Mouse (Mus musculus) small intestine, adult 2 months (tissue): ENCODE measurements around the gene Selenoh. TPM values are rescaled to one million over a fixed set of nuclear protein-coding genes. Genes with fewer than 3 reads are reported as not detected.

Experiments used
- H3K27ac ChIP-seq: fragments of 200-500 bp; 2 replicates; pipeline ENCODE4 v1.5.1; 2012; ENCODE audit warnings: low read depth, low read length, control low read depth, inconsistent platforms; ENCODE audit not compliant: insufficient read depth
- H3K27me3 ChIP-seq: fragments of 200-500 bp; 2 replicates; pipeline ENCODE4 v1.6.1; 2012; ENCODE audit warnings: mild to moderate bottlenecking, moderate library complexity, low read length, inconsistent platforms; ENCODE audit not compliant: control insufficient read depth, insufficient read depth
- H3K36me3 ChIP-seq: fragments of 200-500 bp; 2 replicates; pipeline ENCODE4 v1.6.1; 2012; ENCODE audit warnings: mild to moderate bottlenecking, low read length, control low read depth, inconsistent platforms; ENCODE audit not compliant: control insufficient read depth, insufficient read depth
- H3K4me1 ChIP-seq: fragments of 200-500 bp; 2 replicates; pipeline ENCODE4 v1.6.1; 2012; ENCODE audit warnings: low read length, inconsistent platforms, mixed read lengths; ENCODE audit not compliant: control insufficient read depth, insufficient read depth, insufficient read length
- H3K4me3 ChIP-seq: fragments of 200-500 bp; 2 replicates; pipeline ENCODE4 v1.5.1; 2012; ENCODE audit warnings: low read depth, mild to moderate bottlenecking, control low read depth, inconsistent platforms, low read length, moderate library complexity
- CTCF ChIP-seq: fragments of 200-500 bp; IDR thresholded peaks from 2 replicates; pipeline ENCODE4 v1.5.1; 2012; ENCODE audit warnings: low read depth, mild to moderate bottlenecking, control low read depth, inconsistent platforms, low read length, moderate library complexity, mixed read lengths; ENCODE audit not compliant: insufficient replicate concordance, insufficient read length; ENCODE audit errors: extremely low read depth
- POLR2A ChIP-seq: fragments of 200-500 bp; IDR thresholded peaks from 2 replicates; pipeline ENCODE4 v1.6.1; 2012; ENCODE audit warnings: low read depth, mild to moderate bottlenecking, control low read depth, inconsistent platforms, low read length, moderate library complexity
- WGBS: fragments of 180-500 bp; shearing (Covaris S2); methylation state at CpG from one replicate; pipeline ENCODE4 v1.1.7; 2018; 5-methylcytosine and 5-hydroxymethylcytosine counted together
- polyA plus RNA-seq: library from polyadenylated mRNA; depleted of rRNA; stranded (reverse); fragments of >200 nt; gene quantifications from 2 replicates; pipeline ENCODE4 v1.2.3, GENCODE M21; 2012

The Selenoh gene
- polyA plus RNA-seq, 1 experiment = 47.3 TPM

GRCm38 (mm10) chr2:84669828-84670568 lies 572 bp downstream of the Selenoh start:
- Histone ChIP-seq H3K4me3 (peak overlapping the region; percentile 98), H3K4me1 (peaks cover 3% of the 10 kb centered on the region), H3K27me3 (no peaks in the 10 kb centered on the region), H3K36me3 (peaks cover 17% of the 10 kb centered on the region), H3K27ac (peak overlapping the region; percentile 33; the same call in 1 of the 2 replicates)
- no peak for TF ChIP-seq CTCF
- TF ChIP-seq POLR2A = no peak
- WGBS = 3% methylated on average over 39 of the region's 39 CpGs

GRCm38 (mm10) chr2:84666081-84666480 lies 4.5 kb downstream of the Selenoh start:
- H3K4me1 ChIP-seq = peaks cover 3% of the 10 kb centered on the region
- no peak overlapping the region for H3K4me3 ChIP-seq
- WGBS = 76% methylated on average over 12 of the region's 12 CpGs
- no peak for TF ChIP-seq CTCF
- TF ChIP-seq POLR2A = no peak
- no peaks in the 10 kb centered on the region for H3K27me3 ChIP-seq
- H3K36me3 ChIP-seq = no peaks in the 10 kb centered on the region
- no peak overlapping the region for H3K27ac ChIP-seq

GRCm38 (mm10) chr2:84662866-84663265 lies 7.7 kb downstream of the Selenoh start:
- Histone ChIP-seq H3K27ac (no peak overlapping the region), H3K27me3 (no peaks in the 10 kb centered on the region), H3K4me3 (no peak overlapping the region), H3K4me1 (0 out of 2 replicates have a peak, but pooled peaks cover under 1% of the 10 kb centered on the region), H3K36me3 (no peaks in the 10 kb centered on the region)
- 45% methylated on average over 2 of the region's 2 CpGs for WGBS
- peak; percentile 35; the same call in 1 of the 2 replicates for TF ChIP-seq CTCF
- no peak for TF ChIP-seq POLR2A

- H3K27ac ChIP-seq = no peak overlapping the region
- H3K27me3 ChIP-seq = no peaks in the 10 kb centered on the region
- 40% methylated on average over 3 of the region's 3 CpGs for WGBS
- H3K4me3 ChIP-seq = no peak overlapping the region
- H3K36me3 ChIP-seq = no peaks in the 10 kb centered on the region
- no peak for TF ChIP-seq POLR2A
- TF ChIP-seq CTCF = peak; percentile 22; the same call in 1 of the 2 replicates
- 0 out of 2 replicates have a peak, but pooled peaks cover 1% of the 10 kb centered on the region for H3K4me1 ChIP-seq
Observed at GRCm38 (mm10) chr2:84660253-84660652, 10.3 kb downstream of the Selenoh start.

GRCm38 (mm10) chr2:84658806-84659205 lies 11.8 kb downstream of the Selenoh start, which contains the start of gene Btbd18:
Btbd18 (plus strand) TSS chr2:84659079.
- Histone ChIP-seq H3K36me3 (no peaks in the 10 kb centered on the region), H3K27me3 (no peaks in the 10 kb centered on the region), H3K4me1 (0 out of 2 replicates have a peak, but pooled peaks cover 1% of the 10 kb centered on the region), H3K4me3 (no peak within 1 kb of the TSS), H3K27ac (no peak within 1 kb of the TSS)
- 96% methylated on average over 32 of the region's 32 CpGs for WGBS
- TF ChIP-seq CTCF (no peak), POLR2A (no peak)

GRCm38 (mm10) chr2:84655864-84656263 lies 14.7 kb downstream of the Selenoh start:
- 53% methylated on average over 1 of the region's 1 CpGs for WGBS
- Histone ChIP-seq H3K27ac (no peak overlapping the region), H3K4me3 (no peak overlapping the region), H3K36me3 (no peaks in the 10 kb centered on the region), H3K4me1 (0 out of 2 replicates have a peak, but pooled peaks cover 1% of the 10 kb centered on the region), H3K27me3 (no peaks in the 10 kb centered on the region)
- no peak for TF ChIP-seq POLR2A
- TF ChIP-seq CTCF = no peak

GRCm38 (mm10) chr2:84653354-84653753 lies 17.2 kb downstream of the Selenoh start:
- H3K4me1 ChIP-seq = 0 out of 2 replicates have a peak, but pooled peaks cover 1% of the 10 kb centered on the region
- H3K4me3 ChIP-seq = no peak overlapping the region
- no peak overlapping the region for H3K27ac ChIP-seq
- TF ChIP-seq CTCF = no peak
- TF ChIP-seq POLR2A = no peak
- no peaks in the 10 kb centered on the region for H3K27me3 ChIP-seq
- no peaks in the 10 kb centered on the region for H3K36me3 ChIP-seq
